Mouse (Mus musculus) embryonic fibroblast, embryonic 13.5 days (primary cell): ENCODE data around the gene Erc2.

Source experiments
- CTCF ChIP-seq: IDR thresholded peaks from 2 replicates; pipeline ENCODE4 v1.5.1; 2011; ENCODE audit warnings: mild to moderate bottlenecking, control low read depth, low read length, moderate library complexity, borderline replicate concordance; ENCODE audit not compliant: insufficient read depth
- POLR2A ChIP-seq: IDR thresholded peaks from 2 replicates; pipeline ENCODE4 v1.6.1; 2011; ENCODE audit warnings: low read depth, mild to moderate bottlenecking, control low read depth, low read length, moderate library complexity

GRCm38 (mm10) chr14:28443254-28443944 lies 821.2 kb downstream of the Erc2 start:
- TF ChIP-seq POLR2A (no peak), CTCF (no peak)
